Mouse (Mus musculus) myocyte (in vitro differentiated cells): ENCODE data around the gene Ccdc114.

Experiments
- CEBPB ChIP-seq: IDR thresholded peaks from 2 replicates; pipeline ENCODE4 v1.6.1; 2011; ENCODE audit warnings: mild to moderate bottlenecking, moderate library complexity; ENCODE audit not compliant: poor library complexity, insufficient read depth, severe bottlenecking
- E2F4 ChIP-seq: IDR thresholded peaks from one replicate; pipeline ENCODE4 v1.6.1; 2011; ENCODE audit warnings: mild to moderate bottlenecking, control low read depth, moderate library complexity; ENCODE audit not compliant: insufficient read depth
- MAX ChIP-seq: IDR thresholded peaks from one replicate; pipeline ENCODE4 v1.6.1; 2011; ENCODE audit warnings: low read depth, mild to moderate bottlenecking, control low read depth
- MYOD1 ChIP-seq, 3 experiments: IDR thresholded peaks; one replicate each; pipeline ENCODE4 v1.6.1; 2011; ENCODE audit warnings: control low read depth in 2 of 3, low read depth in 2 of 3, mild to moderate bottlenecking in 2 of 3, moderate library complexity in 1 of 3; ENCODE audit not compliant: insufficient read length in 2 of 3, control insufficient read depth in 1 of 3
- MYOG ChIP-seq, 3 experiments: IDR thresholded peaks; one replicate each; pipeline ENCODE4 v1.6.1; 2011; ENCODE audit warnings: control low read depth in 2 of 3, low read depth in 2 of 3, mild to moderate bottlenecking in 2 of 3; ENCODE audit not compliant: insufficient read length in 2 of 3, control insufficient read depth in 1 of 3, insufficient read depth in 1 of 3
- POLR2A ChIP-seq: IDR thresholded peaks from one replicate; pipeline ENCODE4 v1.6.1; 2011; ENCODE audit warnings: low read depth, mild to moderate bottlenecking, control low read depth, moderate library complexity; ENCODE audit not compliant: insufficient read length
- POLR2AphosphoS2 ChIP-seq: IDR thresholded peaks from one replicate; pipeline ENCODE4 v1.6.1; 2011; ENCODE audit warnings: low read depth, control low read depth; ENCODE audit not compliant: insufficient read length
- SRF ChIP-seq: IDR thresholded peaks from one replicate; pipeline ENCODE4 v1.6.1; 2011; ENCODE audit warnings: low read depth; ENCODE audit not compliant: control insufficient read depth, insufficient read length
- TCF12 ChIP-seq: IDR thresholded peaks from one replicate; pipeline ENCODE4 v1.6.1; 2011; ENCODE audit warnings: mild to moderate bottlenecking, control low read depth; ENCODE audit not compliant: poor library complexity, insufficient read depth, severe bottlenecking
- TCF3 ChIP-seq: IDR thresholded peaks from one replicate; pipeline ENCODE4 v1.6.1; 2011; ENCODE audit warnings: low read depth, control low read depth; ENCODE audit not compliant: insufficient read length
- USF1 ChIP-seq: IDR thresholded peaks from one replicate; pipeline ENCODE4 v1.6.1; 2011; ENCODE audit warnings: low read depth, mild to moderate bottlenecking, control low read depth, moderate library complexity

GRCm38 (mm10) chr7:45896517-45897257 lies 27.2 kb upstream of the Ccdc114 start, which contains the start of the genes Syngr4 and Tmem143:
- TF ChIP-seq POLR2A, result peak; percentile 79
- TF ChIP-seq POLR2AphosphoS2, result peak; percentile 76
- no peak for TF ChIP-seq TCF12
- no peak for TF ChIP-seq TCF3
- no peak for TF ChIP-seq MAX
- TF ChIP-seq MYOG (IDR thresholded peaks at IDR 0.05; ENCODE audit: control insufficient read depth in 1 of 3, insufficient read depth in 1 of 3, insufficient read length in 2 of 3, low read depth in 2 of 3), result no peak
- TF ChIP-seq SRF, result no peak
- no peak for TF ChIP-seq CEBPB
- TF ChIP-seq MYOD1 (IDR thresholded peaks at IDR 0.05; ENCODE audit: control insufficient read depth in 1 of 3, insufficient read length in 2 of 3, low read depth in 2 of 3), result no peak
- TF ChIP-seq E2F4, result peak; percentile 75
- TF ChIP-seq USF1, result no peak
